Mouse (Mus musculus) cortical plate, adult 2 months (tissue): ENCODE results near the gene Krt28. TPM values are rescaled to one million over a fixed set of nuclear protein-coding genes. Genes with fewer than 3 reads are reported as not detected.

Source experiments
- H3K27ac ChIP-seq: fragments of 200-500 bp; 2 replicates; pipeline ENCODE4 v1.5.1; 2012; ENCODE audit warnings: low read length, control low read depth, inconsistent platforms; ENCODE audit not compliant: insufficient read depth
- H3K4me1 ChIP-seq: fragments of 200-500 bp; 2 replicates; pipeline ENCODE4 v1.6.1; 2011; ENCODE audit warnings: low read length; ENCODE audit not compliant: control insufficient read depth, insufficient read depth
- H3K4me3 ChIP-seq: fragments of 200-500 bp; 2 replicates; pipeline ENCODE4 v1.5.1; 2011; ENCODE audit warnings: mild to moderate bottlenecking, low read length, control low read depth; ENCODE audit not compliant: insufficient read depth
- CTCF ChIP-seq: fragments of 200-500 bp; IDR thresholded peaks from 2 replicates; pipeline ENCODE4 v1.5.1; 2011; ENCODE audit warnings: mild to moderate bottlenecking, control low read depth, low read length; ENCODE audit not compliant: insufficient read depth; ENCODE audit errors: extremely low read depth
- POLR2A ChIP-seq: fragments of 200-500 bp; IDR thresholded peaks from 2 replicates; pipeline ENCODE4 v1.6.1; 2011; ENCODE audit warnings: mild to moderate bottlenecking, low read length, control low read depth; ENCODE audit not compliant: insufficient read depth; ENCODE audit errors: extremely low read depth
- polyA plus RNA-seq: library from polyadenylated mRNA; depleted of rRNA; stranded (reverse); fragments of >200 nt; gene quantifications from 2 replicates; pipeline ENCODE4 v1.2.3, GENCODE M21; 2012; rRNA removed

Krt28 gene
- polyA plus RNA-seq, result 0.15 and 0.25 TPM in 2 replicates

DNA sequence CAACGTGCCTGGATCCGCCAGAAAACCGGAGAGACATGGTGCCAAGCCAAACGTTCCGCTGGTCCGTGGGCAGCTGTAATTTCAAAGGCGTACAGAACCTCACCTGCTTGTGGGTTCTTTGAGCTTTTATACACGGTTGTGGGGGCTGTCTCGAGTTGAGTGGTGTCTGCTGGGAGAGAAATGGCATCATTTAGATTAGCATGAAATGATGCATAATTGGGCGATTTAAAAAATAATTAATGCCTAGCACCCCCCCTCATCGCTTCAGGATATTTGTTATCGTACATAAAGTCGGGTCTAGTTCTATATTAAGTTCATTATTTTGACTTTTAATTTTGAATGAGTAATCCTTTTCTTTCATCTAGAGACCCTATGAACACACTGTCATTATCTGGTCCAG is at the start of gene Krt28:
Gene Krt28 (minus strand): TSS at position 101 of the 400 bp plus-strand sequence.
- no peak for TF ChIP-seq POLR2A
- TF ChIP-seq CTCF, result no peak
- no peak within 1 kb of the TSS for H3K4me3 ChIP-seq
- no peak within 1 kb of the TSS for H3K27ac ChIP-seq
- H3K4me1 ChIP-seq, result peaks cover 3% of the 10 kb centered on the region

- H3K27ac ChIP-seq, result no peak within 1 kb of the TSS
- no peak for TF ChIP-seq POLR2A
Measured at GRCm38 (mm10) chr11:99422159-99422558, 47.5 kb upstream of the Krt28 start, which contains the start of gene Krt12. Gene Krt12 (minus strand): TSS chr11:99422259.

GRCm38 (mm10) chr11:99420586-99420985 is 45.9 kb upstream of the Krt28 start:
- H3K27ac ChIP-seq, result no peak overlapping the region
- peak overlapping the region; percentile 29; the same call in 1 of the 2 replicates for H3K4me3 ChIP-seq
- TF ChIP-seq CTCF (no peak), POLR2A (peak; percentile 25; the same call in 1 of the 2 replicates)
- peaks cover 2% of the 10 kb centered on the region for H3K4me1 ChIP-seq

More at GRCm38 (mm10) chr11:99422159-99422558, 47.5 kb upstream of the Krt28 start, which contains the start of gene Krt12:
- H3K4me1 ChIP-seq, result peaks cover 2% of the 10 kb centered on the region
- H3K4me3 ChIP-seq, result no peak within 1 kb of the TSS

- H3K4me3 ChIP-seq, result peak overlapping the region; percentile 59
- TF ChIP-seq POLR2A, result no peak
- no peak for TF ChIP-seq CTCF
- H3K27ac ChIP-seq, result peak overlapping the region; percentile 51
Measured at GRCm38 (mm10) chr11:99417819-99418218, 43.1 kb upstream of the Krt28 start.

DNA sequence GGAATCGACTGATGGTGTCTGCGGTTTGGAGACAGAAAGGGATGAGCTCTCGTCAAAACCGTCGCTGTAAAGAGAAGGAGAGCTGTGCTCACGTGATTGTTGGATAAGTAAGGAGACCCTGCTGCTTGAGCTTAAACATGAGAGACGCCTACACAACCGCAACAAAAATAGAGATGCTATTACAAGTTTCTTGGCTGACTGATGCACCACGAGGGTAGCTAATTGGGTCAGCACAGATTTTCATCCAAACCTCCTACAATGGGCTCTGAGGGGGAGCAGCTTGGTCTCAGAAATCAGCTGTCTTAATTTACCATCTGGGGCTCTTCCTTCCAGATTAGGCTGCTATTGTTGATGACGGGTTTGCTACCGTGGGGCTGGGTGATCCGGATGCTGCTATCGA is 42.2 kb upstream of the Krt28 start:
- H3K4me3 ChIP-seq, result peak overlapping the region; percentile 59
- peaks cover 2% of the 10 kb centered on the region for H3K4me1 ChIP-seq
- no peak overlapping the region for H3K27ac ChIP-seq
- TF ChIP-seq POLR2A (0 out of 2 replicates have a peak, but pooled peaks have one; percentile 12), CTCF (no peak)

More at GRCm38 (mm10) chr11:99417819-99418218, 43.1 kb upstream of the Krt28 start:
- peaks cover 2% of the 10 kb centered on the region for H3K4me1 ChIP-seq

DNA sequence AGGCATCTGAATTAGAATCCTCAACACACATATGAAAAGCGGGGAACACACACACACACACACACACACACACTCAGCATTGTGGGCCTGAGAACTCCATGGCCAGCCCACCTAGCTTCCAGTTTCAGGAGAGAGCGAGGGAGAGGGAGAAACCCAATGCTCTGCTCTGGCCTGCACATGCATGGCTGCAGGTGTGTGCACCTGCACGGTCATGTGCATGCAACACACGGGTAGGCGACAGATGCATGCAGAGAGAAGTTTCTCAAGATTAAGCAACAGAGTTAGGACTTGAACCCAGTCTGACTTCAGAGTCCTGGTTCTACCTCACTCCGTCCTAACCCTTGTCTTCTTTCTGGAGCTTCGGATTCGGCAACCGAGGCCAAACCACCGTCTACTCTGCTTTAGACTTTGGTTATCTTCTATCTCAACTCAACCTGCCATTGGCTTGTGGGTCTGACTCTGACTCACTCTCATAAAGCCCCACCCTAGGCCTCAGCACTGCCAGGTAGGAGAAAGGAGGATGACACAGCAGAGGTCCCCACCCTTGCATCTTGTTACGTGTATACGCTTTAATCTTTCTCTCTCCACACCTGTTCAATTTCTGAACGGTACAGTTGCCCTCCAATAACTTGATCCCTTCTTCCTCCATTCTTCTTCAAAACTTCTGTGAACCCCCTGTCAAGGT is 39.9 kb upstream of the Krt28 start:
- TF ChIP-seq CTCF (no peak), POLR2A (no peak)
- no peak overlapping the region for H3K4me3 ChIP-seq
- no peak overlapping the region for H3K27ac ChIP-seq
- H3K4me1 ChIP-seq, result no peaks in the 10 kb centered on the region

DNA sequence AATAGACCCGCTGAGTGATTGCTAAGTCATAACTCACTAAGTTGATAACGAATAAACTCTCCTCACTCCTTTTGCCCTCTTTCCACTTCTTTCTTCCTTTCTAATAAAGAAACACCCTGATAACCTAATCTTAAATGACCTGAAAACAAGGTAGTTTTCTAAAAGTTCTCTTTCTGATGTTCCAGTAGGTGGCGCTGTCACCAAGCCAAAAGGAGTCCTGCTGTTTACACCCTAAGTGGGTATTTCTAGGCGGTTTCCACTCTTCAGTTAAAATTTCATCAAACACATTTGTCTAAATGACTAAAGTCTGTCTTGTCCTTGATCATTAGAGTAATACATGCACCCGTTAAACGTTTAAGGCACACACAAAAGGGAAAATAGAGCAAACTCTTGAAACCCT is 38.5 kb upstream of the Krt28 start:
- Histone ChIP-seq H3K27ac (no peak overlapping the region), H3K4me1 (no peaks in the 10 kb centered on the region), H3K4me3 (no peak overlapping the region)
- TF ChIP-seq POLR2A, result no peak
- peak; percentile 58; the same call in 1 of the 2 replicates for TF ChIP-seq CTCF

- TF ChIP-seq POLR2A (no peak), CTCF (no peak)
- no peaks in the 10 kb centered on the region for H3K4me1 ChIP-seq
- no peak overlapping the region for H3K4me3 ChIP-seq
- no peak overlapping the region for H3K27ac ChIP-seq
Measured at GRCm38 (mm10) chr11:99406186-99406585, 31.5 kb upstream of the Krt28 start.

DNA sequence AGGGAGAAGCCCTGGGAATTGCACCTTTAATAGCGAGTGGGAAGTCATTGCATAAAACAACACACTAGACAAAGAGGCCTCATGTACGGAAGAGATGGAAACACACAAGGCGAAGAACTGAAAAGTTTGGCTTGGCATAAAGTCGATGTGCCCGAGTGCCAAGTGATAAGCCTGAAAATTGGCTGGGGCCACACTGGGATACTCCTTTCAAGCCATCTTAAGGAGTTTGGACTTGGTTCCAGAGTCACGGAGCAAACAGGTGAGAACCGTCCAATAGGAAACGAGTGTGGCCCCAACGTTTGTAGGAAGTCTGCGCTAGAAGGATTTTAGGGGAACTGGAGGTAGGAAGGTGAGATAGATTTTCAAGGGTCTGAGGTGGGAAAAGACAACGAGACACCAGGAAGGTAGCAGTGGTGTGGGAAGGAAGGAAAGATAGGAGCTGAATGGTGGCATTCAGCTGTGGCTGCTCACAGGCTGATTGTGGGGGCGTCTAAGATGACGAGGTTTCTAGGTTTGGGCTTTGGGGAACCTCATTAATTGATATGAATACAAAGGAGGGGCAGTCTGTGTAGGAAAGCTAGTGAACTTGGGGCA is 25.4 kb upstream of the Krt28 start:
- Histone ChIP-seq H3K27ac (no peak overlapping the region), H3K4me3 (no peak overlapping the region), H3K4me1 (no peaks in the 10 kb centered on the region)
- TF ChIP-seq POLR2A (no peak), CTCF (no peak)

DNA sequence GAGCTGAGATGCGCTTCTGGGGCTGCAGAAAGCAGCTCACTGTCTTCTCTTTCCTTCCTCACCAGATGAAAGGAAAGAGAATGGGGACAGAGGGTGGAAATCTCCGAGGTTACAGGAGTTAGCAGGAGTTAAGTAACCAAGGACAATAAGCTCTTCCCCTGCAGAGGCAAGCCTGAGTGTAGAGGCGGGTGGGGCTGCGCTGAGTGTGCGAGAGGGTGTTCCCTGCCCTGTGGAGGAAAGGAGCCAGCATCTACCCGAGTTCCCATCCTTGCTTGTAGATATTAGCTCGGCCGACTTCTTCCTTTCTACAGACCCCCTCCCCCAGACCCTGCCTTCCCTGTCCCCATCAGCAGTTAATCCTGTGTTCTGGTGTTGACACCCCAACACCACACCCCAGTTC is 24.1 kb upstream of the Krt28 start:
- TF ChIP-seq CTCF (no peak), POLR2A (no peak)

More for the DNA sequence above, 24.1 kb upstream of the Krt28 start:
- Histone ChIP-seq H3K27ac (no peak overlapping the region), H3K4me1 (no peaks in the 10 kb centered on the region), H3K4me3 (no peak overlapping the region)
